Mouse (Mus musculus) myocyte (in vitro differentiated cells): ENCODE measurements at regions not wholly inside any gene's neighbourhood (a gene's known extent, or its start where the extent isn't known, plus 50 kb on each side); places are given as distances from the start of the nearest gene placed in this dataset.

Experiments
- H3K27me3 ChIP-seq: one replicate; pipeline ENCODE4 v1.6.1; 2011; ENCODE audit not compliant: control insufficient read depth, insufficient read depth, insufficient read length
- H3K36me3 ChIP-seq: one replicate; pipeline ENCODE4 v1.6.1; 2011; ENCODE audit not compliant: control insufficient read depth, insufficient read depth
- H3K4me2 ChIP-seq: one replicate; pipeline ENCODE4 v1.6.1; 2011; ENCODE audit warnings: low read depth, control low read depth
- H3K4me3 ChIP-seq: one replicate; pipeline ENCODE4 v1.5.1; 2011; ENCODE audit warnings: mild to moderate bottlenecking, control low read depth, moderate library complexity
- H3K79me2 ChIP-seq: one replicate; pipeline ENCODE4 v1.6.1; 2011; ENCODE audit not compliant: control insufficient read depth, insufficient read depth
- H3ac ChIP-seq: one replicate; pipeline ENCODE4 v1.6.1; 2011; ENCODE audit not compliant: control insufficient read depth, insufficient read length
- CEBPB ChIP-seq: IDR thresholded peaks from 2 replicates; pipeline ENCODE4 v1.6.1; 2011; ENCODE audit warnings: mild to moderate bottlenecking, moderate library complexity; ENCODE audit not compliant: poor library complexity, insufficient read depth, severe bottlenecking
- E2F4 ChIP-seq: IDR thresholded peaks from one replicate; pipeline ENCODE4 v1.6.1; 2011; ENCODE audit warnings: mild to moderate bottlenecking, control low read depth, moderate library complexity; ENCODE audit not compliant: insufficient read depth
- MAX ChIP-seq: IDR thresholded peaks from one replicate; pipeline ENCODE4 v1.6.1; 2011; ENCODE audit warnings: low read depth, mild to moderate bottlenecking, control low read depth
- MYOD1 ChIP-seq, 3 experiments: IDR thresholded peaks; one replicate each; pipeline ENCODE4 v1.6.1; 2011; ENCODE audit warnings: control low read depth in 2 of 3, low read depth in 2 of 3, mild to moderate bottlenecking in 2 of 3, moderate library complexity in 1 of 3; ENCODE audit not compliant: insufficient read length in 2 of 3, control insufficient read depth in 1 of 3
- MYOG ChIP-seq, 3 experiments: IDR thresholded peaks; one replicate each; pipeline ENCODE4 v1.6.1; 2011; ENCODE audit warnings: control low read depth in 2 of 3, low read depth in 2 of 3, mild to moderate bottlenecking in 2 of 3; ENCODE audit not compliant: insufficient read length in 2 of 3, control insufficient read depth in 1 of 3, insufficient read depth in 1 of 3
- POLR2A ChIP-seq: IDR thresholded peaks from one replicate; pipeline ENCODE4 v1.6.1; 2011; ENCODE audit warnings: low read depth, mild to moderate bottlenecking, control low read depth, moderate library complexity; ENCODE audit not compliant: insufficient read length
- POLR2AphosphoS2 ChIP-seq: IDR thresholded peaks from one replicate; pipeline ENCODE4 v1.6.1; 2011; ENCODE audit warnings: low read depth, control low read depth; ENCODE audit not compliant: insufficient read length
- REST ChIP-seq: IDR thresholded peaks from one replicate; pipeline ENCODE4 v1.6.1; 2011; ENCODE audit warnings: mild to moderate bottlenecking, control low read depth, moderate library complexity; ENCODE audit not compliant: insufficient read depth, insufficient read length
- SRF ChIP-seq: IDR thresholded peaks from one replicate; pipeline ENCODE4 v1.6.1; 2011; ENCODE audit warnings: low read depth; ENCODE audit not compliant: control insufficient read depth, insufficient read length
- TCF12 ChIP-seq: IDR thresholded peaks from one replicate; pipeline ENCODE4 v1.6.1; 2011; ENCODE audit warnings: mild to moderate bottlenecking, control low read depth; ENCODE audit not compliant: poor library complexity, insufficient read depth, severe bottlenecking
- TCF3 ChIP-seq: IDR thresholded peaks from one replicate; pipeline ENCODE4 v1.6.1; 2011; ENCODE audit warnings: low read depth, control low read depth; ENCODE audit not compliant: insufficient read length
- USF1 ChIP-seq: IDR thresholded peaks from one replicate; pipeline ENCODE4 v1.6.1; 2011; ENCODE audit warnings: low read depth, mild to moderate bottlenecking, control low read depth, moderate library complexity

- H3K4me2 ChIP-seq, result peak overlapping the region; percentile 66
- no peak overlapping the region for H3K4me3 ChIP-seq
- H3K36me3 ChIP-seq, result no peaks in the 10 kb centered on the region
- no peak overlapping the region for H3ac ChIP-seq
- H3K27me3 ChIP-seq, result no peaks in the 10 kb centered on the region
- TF ChIP-seq MYOG (IDR thresholded peaks at IDR 0.05; ENCODE audit: control insufficient read depth in 1 of 3, insufficient read depth in 1 of 3, insufficient read length in 2 of 3, low read depth in 2 of 3), result no peak
- no peak for TF ChIP-seq MAX
- no peak for TF ChIP-seq SRF
- no peak for TF ChIP-seq REST
- TF ChIP-seq TCF12, result no peak
- TF ChIP-seq TCF3, result no peak
- TF ChIP-seq CEBPB, result no peak
- H3K79me2 ChIP-seq, result no peaks in the 10 kb centered on the region
Measured at GRCm38 (mm10) chr3:149496829-149497471, 506.6 kb upstream of the Adgrl2 start.

- no peak overlapping the region for H3K4me3 ChIP-seq
- no peak for TF ChIP-seq TCF3
- H3K27me3 ChIP-seq, result no peaks in the 10 kb centered on the region
- no peak overlapping the region for H3ac ChIP-seq
- H3K36me3 ChIP-seq, result no peaks in the 10 kb centered on the region
- H3K4me2 ChIP-seq, result no peak overlapping the region
- H3K79me2 ChIP-seq, result no peaks in the 10 kb centered on the region
Measured at GRCm38 (mm10) chr3:149496122-149496521, 505.8 kb upstream of the Adgrl2 start.

- H3ac ChIP-seq, result no peak overlapping the region
- H3K4me2 ChIP-seq, result no peak overlapping the region
- TF ChIP-seq MYOG (IDR thresholded peaks at IDR 0.05; ENCODE audit: control insufficient read depth in 1 of 3, insufficient read depth in 1 of 3, insufficient read length in 2 of 3, low read depth in 2 of 3) (no peak), E2F4 (no peak), MAX (no peak), REST (no peak), POLR2A (no peak), POLR2AphosphoS2 (no peak), TCF3 (no peak), CEBPB (no peak), MYOD1 (IDR thresholded peaks at IDR 0.05; ENCODE audit: control insufficient read depth in 1 of 3, insufficient read length in 2 of 3, low read depth in 2 of 3) (no peak), SRF (no peak), TCF12 (no peak)
- H3K4me3 ChIP-seq, result no peak overlapping the region
- no peaks in the 10 kb centered on the region for H3K36me3 ChIP-seq
- no peaks in the 10 kb centered on the region for H3K27me3 ChIP-seq
- H3K79me2 ChIP-seq, result no peaks in the 10 kb centered on the region
Measured at GRCm38 (mm10) chr3:149488147-149488546, 497.8 kb upstream of the Adgrl2 start.

- no peaks in the 10 kb centered on the region for H3K36me3 ChIP-seq
- TF ChIP-seq E2F4 (no peak), MAX (no peak), POLR2AphosphoS2 (no peak), TCF12 (no peak), CEBPB (no peak), TCF3 (no peak), REST (no peak), MYOD1 (IDR thresholded peaks at IDR 0.05; ENCODE audit: control insufficient read depth in 1 of 3, insufficient read length in 2 of 3, low read depth in 2 of 3) (no peak), POLR2A (no peak), USF1 (no peak)
- no peak overlapping the region for H3ac ChIP-seq
- H3K27me3 ChIP-seq, result no peaks in the 10 kb centered on the region
- no peak overlapping the region for H3K4me3 ChIP-seq
- no peak overlapping the region for H3K4me2 ChIP-seq
- no peaks in the 10 kb centered on the region for H3K79me2 ChIP-seq
Measured at GRCm38 (mm10) chr3:149485406-149485805, 495.1 kb upstream of the Adgrl2 start.

GRCm38 (mm10) chr3:149484319-149484718, 494.0 kb upstream of the Adgrl2 start:
- Histone ChIP-seq H3K4me3 (no peak overlapping the region), H3K36me3 (no peaks in the 10 kb centered on the region), H3K79me2 (no peaks in the 10 kb centered on the region), H3ac (no peak overlapping the region), H3K4me2 (no peak overlapping the region), H3K27me3 (no peaks in the 10 kb centered on the region)
- TF ChIP-seq SRF, result no peak
- no peak for TF ChIP-seq TCF12
- no peak for TF ChIP-seq MYOD1 (IDR thresholded peaks at IDR 0.05; ENCODE audit: control insufficient read depth in 1 of 3, insufficient read length in 2 of 3, low read depth in 2 of 3)
- no peak for TF ChIP-seq TCF3
- no peak for TF ChIP-seq E2F4
- no peak for TF ChIP-seq POLR2A
- TF ChIP-seq REST, result no peak
- no peak for TF ChIP-seq USF1
- no peak for TF ChIP-seq MYOG (IDR thresholded peaks at IDR 0.05; ENCODE audit: control insufficient read depth in 1 of 3, insufficient read depth in 1 of 3, insufficient read length in 2 of 3, low read depth in 2 of 3)
- TF ChIP-seq CEBPB, result no peak
